Mouse (Mus musculus) skeletal muscle tissue, adult 2 months (tissue): ENCODE results near the gene Slc25a34.

Experiments
- DNase-seq: peaks from one replicate; pipeline ENCODE4 v3.0.0-alpha.2; 2012; ENCODE audit warnings: low read depth, low spot score

Gene Slc25a34

GRCm38 (mm10) chr4:141581051-141581450 is 42.6 kb downstream of the Slc25a34 start:
- DNase-seq: no peak

DNA sequence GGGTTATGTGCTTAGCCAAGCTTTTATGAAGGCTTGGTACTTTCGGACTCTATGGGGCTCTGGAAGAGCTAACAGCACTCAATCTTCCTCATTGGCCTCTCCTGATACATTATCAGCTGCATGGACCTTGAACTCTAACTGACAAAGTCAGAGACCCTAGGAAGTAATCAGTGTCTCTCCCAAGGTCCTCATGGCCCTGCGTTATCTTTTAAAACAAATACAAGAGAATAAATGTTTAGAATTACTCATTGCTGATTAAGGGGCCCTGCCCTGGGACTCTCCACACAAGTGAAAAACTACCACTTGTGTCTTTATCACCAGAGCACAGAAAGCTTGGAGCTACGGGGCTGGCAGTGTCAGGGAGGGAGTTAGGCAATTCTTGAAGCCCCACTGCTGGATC is 44.8 kb downstream of the Slc25a34 start:
- no peak for DNase-seq

- DNase-seq: no peak
These were observed 46.7 kb downstream of the Slc25a34 start for GRCm38 (mm10) chr4:141576877-141577276.

DNA sequence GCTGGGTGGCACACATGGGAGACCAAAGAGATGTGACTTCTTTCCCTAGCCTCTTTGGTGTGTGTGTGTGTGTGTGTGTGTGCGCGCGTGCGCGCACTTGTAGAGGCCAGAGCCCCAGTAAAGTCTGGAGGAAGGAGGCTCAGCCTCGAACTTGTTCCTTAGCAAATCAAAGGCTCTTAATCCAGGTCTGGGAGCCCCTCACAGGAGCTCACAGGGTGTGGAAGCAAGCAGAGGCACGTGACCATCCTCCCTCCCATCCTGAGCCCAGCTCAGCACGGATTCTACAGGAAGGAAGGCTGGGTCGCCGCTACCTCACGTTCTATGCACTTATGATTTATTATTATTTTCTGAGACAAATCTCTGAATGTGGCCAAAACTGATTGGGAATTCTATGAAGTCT is 47.2 kb downstream of the Slc25a34 start:
- DNase-seq: no peak

- DNase-seq: peak; percentile 77
These were observed 48.6 kb downstream of the Slc25a34 start for GRCm38 (mm10) chr4:141574789-141575702.

DNA sequence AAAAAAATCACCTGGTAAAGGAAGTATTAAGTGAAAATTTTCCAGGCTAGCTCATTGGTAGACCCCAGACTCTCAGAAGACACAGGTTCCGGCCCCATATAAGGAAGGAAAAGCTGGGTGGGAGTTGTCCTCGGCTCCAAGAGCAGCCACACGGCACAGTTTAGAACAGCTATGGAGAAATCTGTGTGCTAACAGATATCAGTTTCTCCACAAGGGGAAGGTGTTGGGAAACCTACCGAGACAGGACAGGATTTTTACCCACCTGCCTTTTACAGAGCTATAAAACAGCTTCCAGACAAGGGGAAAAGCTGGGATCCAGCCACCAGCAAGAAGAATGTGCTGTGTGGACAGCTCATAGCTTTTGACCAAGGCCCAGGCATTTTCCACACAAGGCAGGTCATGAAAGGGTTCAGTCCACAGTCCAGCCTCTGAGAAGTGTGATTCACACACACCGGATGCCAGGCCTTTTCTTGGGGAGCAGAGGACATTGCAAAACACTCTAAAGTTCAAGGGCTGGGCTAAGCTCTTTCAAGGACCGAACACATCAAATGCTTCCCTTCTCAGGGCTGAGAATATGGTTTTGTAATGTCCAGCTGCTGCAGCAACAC is 50.2 kb downstream of the Slc25a34 start:
- peak; percentile 45 for DNase-seq

DNA sequence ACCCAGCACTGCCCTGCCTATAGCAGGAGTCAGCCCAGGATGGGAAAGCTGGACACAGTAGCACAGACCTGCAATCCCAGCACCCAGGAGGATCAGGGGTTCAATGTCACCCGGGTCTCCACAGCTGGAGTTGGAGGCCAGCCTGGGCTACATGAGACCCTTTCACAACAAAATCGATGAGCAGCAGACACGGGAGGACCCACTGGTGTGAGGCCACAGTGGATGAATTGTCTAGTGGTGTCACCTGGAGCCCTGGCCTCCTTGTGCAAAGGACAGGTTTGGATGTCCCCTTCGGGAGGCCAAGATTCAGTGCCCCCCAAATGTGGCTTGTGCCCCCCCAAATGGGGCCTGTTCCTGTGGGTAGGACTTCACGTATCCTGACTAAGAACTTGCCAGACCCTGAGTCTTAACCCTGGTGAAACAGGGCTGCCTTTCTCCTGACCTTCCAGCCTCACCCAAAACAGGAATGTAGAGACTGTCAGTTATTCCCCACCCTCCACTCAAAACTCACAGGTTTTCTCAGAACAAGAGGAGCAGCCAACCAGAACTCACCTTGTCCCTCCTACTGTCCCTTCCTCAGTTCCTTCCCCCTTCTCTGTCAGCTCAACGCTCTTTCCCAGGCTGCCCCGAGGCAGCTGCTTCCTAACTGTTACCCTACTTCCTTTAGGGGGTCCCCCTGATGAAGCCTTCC is 50.8 kb downstream of the Slc25a34 start:
- DNase-seq: no peak

- no peak for DNase-seq
These were observed 51.7 kb downstream of the Slc25a34 start for GRCm38 (mm10) chr4:141571934-141572333.

GRCm38 (mm10) chr4:141571337-141571739 is 52.3 kb downstream of the Slc25a34 start:
- no peak for DNase-seq

DNA sequence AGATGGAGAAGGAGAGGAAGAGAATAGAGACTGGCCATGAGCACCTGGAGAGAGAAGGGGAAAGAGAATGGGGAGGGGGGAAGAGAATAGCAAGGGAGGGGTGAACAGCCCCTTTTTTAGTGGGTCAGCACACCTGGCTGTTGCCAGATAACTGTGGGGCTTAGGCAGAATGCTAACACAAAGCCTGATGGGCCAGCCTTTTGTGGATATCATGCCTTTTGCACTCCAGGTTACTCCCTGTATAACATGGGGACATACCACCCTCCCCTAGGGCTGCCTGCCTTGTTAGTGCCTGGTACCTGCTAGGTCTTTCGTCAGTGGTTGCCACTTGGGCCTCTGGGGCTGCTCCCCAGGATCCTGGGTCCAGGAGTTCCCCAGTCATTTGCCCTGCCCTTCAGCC is 52.8 kb downstream of the Slc25a34 start:
- no peak for DNase-seq

GRCm38 (mm10) chr4:141570004-141570403 is 53.6 kb downstream of the Slc25a34 start:
- peak; percentile 36 for DNase-seq

DNA sequence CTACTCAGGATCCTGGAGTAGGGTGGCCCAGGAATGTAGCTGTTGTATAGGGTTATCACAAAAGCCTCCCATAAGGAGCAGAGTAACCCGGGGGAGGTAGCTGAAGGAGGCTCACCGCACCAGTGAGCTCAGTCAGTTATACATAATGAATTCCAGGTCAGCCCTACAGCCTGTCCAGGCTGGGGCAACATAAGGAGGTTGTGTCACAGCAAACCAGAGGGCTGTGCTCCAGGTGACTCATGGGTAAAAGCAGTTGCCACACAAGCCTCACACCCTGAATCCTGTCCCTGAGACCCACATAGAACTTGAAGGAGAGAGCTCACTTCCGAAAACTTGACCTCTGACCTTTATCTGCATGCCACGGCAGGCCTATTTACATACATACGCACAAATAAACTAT is 54.7 kb downstream of the Slc25a34 start:
- DNase-seq: no peak
